Mouse (Mus musculus) midbrain, embryonic 14.5 days (tissue): ENCODE results near the gene Rnf148. TPM values are rescaled to one million over a fixed set of nuclear protein-coding genes. Genes with fewer than 3 reads are reported as not detected.

Experiments used
- ATAC-seq: fragments of 200-750 bp; cut with Nextera tagmentation; 2 replicates; pipeline ENCODE4 v1.8.0; 2017; ENCODE audit warnings: moderate number of reproducible peaks, moderate library complexity; ENCODE audit not compliant: low FRiP score, low TSS enrichment
- DNase-seq: peaks from one replicate; pipeline ENCODE4 v3.0.0-alpha.2; 2015
- H3K27ac ChIP-seq: fragments of 300-500 bp; sonication (generic); replicated peaks from 2 replicates; pipeline ENCODE4 v1.5.1; 2014; ENCODE audit warnings: mild to moderate bottlenecking, low read depth, low read length, moderate library complexity
- H3K27me3 ChIP-seq: fragments of 300-500 bp; sonication (generic); 2 replicates; pipeline ENCODE4 v1.6.1; 2014; ENCODE audit warnings: low read length, control low read depth, mixed read lengths; ENCODE audit not compliant: control insufficient read depth, insufficient read depth
- H3K36me3 ChIP-seq: fragments of 300-500 bp; sonication (generic); 2 replicates; pipeline ENCODE4 v1.6.1; 2014; ENCODE audit warnings: low read length, control low read depth; ENCODE audit not compliant: control insufficient read depth, insufficient read depth
- H3K4me1 ChIP-seq: fragments of 300-500 bp; sonication (generic); 2 replicates; pipeline ENCODE4 v1.6.1; 2014; ENCODE audit warnings: mild to moderate bottlenecking, antibody characterized with exemption, low read length, control low read depth; ENCODE audit not compliant: control insufficient read depth, insufficient read depth
- H3K4me2 ChIP-seq: fragments of 300-500 bp; sonication (generic); 2 replicates; pipeline ENCODE4 v1.6.1; 2014; ENCODE audit warnings: mild to moderate bottlenecking, low read length, moderate library complexity
- H3K4me3 ChIP-seq: fragments of 300-500 bp; sonication (generic); replicated peaks from 2 replicates; pipeline ENCODE4 v1.5.1; 2014; ENCODE audit warnings: low read depth, low read length
- H3K9ac ChIP-seq: fragments of 300-500 bp; sonication (generic); replicated peaks from 2 replicates; pipeline ENCODE4 v1.6.1; 2014; ENCODE audit warnings: mild to moderate bottlenecking, low read length, moderate library complexity
- H3K9me3 ChIP-seq: fragments of 300-500 bp; sonication (generic); 2 replicates; pipeline ENCODE4 v1.6.1; 2016; ENCODE audit warnings: low read length, control low read depth, mixed read lengths; ENCODE audit not compliant: control insufficient read depth
- WGBS: fragments of 180-500 bp; shearing (Covaris S2); extraction: QIAGEN DNeasy Blood & Tissue Kit; methylation state at CpG from one replicate; pipeline ENCODE4 v1.1.7; 2014; 5-methylcytosine and 5-hydroxymethylcytosine counted together
- polyA plus RNA-seq: library from polyadenylated mRNA; unstranded; fragments of >200 nt; fragmentation: Nextera tagmentation; extraction: Ambion mirVana; gene quantifications from 2 replicates; pipeline ENCODE4 v1.2.1, GENCODE M21; 2014

Rnf148 gene
- polyA plus RNA-seq, 1 experiment from 2014 or later: not detected

- Histone ChIP-seq H3K9me3 (no peaks in the 10 kb centered on the region), H3K4me1 (no peaks in the 10 kb centered on the region), H3K36me3 (no peaks in the 10 kb centered on the region), H3K4me2 (no peak overlapping the region), H3K27me3 (no peaks in the 10 kb centered on the region), H3K9ac (no peak overlapping the region), H3K27ac (no peak overlapping the region), H3K4me3 (no peak overlapping the region)
- DNase-seq: no peak
- WGBS: 7% methylated on average over 4 of the region's 4 CpGs
- ATAC-seq: no peak
Observed at GRCm38 (mm10) chr6:23630465-23630864, 24.5 kb downstream of the Rnf148 start.

Other genes with a start within 250 kb of the Rnf148 start
- gene Rnf133, start 4.8 kb downstream of the Rnf148 start, polyA plus RNA-seq: not detected in 2 replicates
- gene Cadps2, start 184.3 kb upstream of the Rnf148 start, polyA plus RNA-seq: 9.5 and 10.1 TPM in 2 replicates